Mouse (Mus musculus) thymus, adult 2 months (tissue): Measurements from ENCODE around the gene 4930519P11Rik.

Experiments used
- CTCF ChIP-seq: fragments of 200-500 bp; IDR thresholded peaks from 2 replicates; pipeline ENCODE4 v1.5.1; 2012; ENCODE audit warnings: mild to moderate bottlenecking, control low read depth, low read length, moderate library complexity, borderline replicate concordance; ENCODE audit not compliant: control insufficient read depth, poor library complexity, insufficient read depth; ENCODE audit errors: extremely low read depth
- POLR2A ChIP-seq: fragments of 200-500 bp; IDR thresholded peaks from 2 replicates; pipeline ENCODE4 v1.6.1; 2012; ENCODE audit warnings: mild to moderate bottlenecking, low read length, control low read depth, moderate library complexity; ENCODE audit not compliant: control insufficient read depth, poor library complexity, insufficient read depth; ENCODE audit errors: extremely low read depth

- no peak for TF ChIP-seq CTCF
- no peak for TF ChIP-seq POLR2A
Measured at GRCm38 (mm10) chr2:154583906-154584872, 29.0 kb downstream of the 4930519P11Rik start.
